Comparison of ENCODE assay signal across 12 mouse cellular contexts in genomic region chr8:117481830-117482229, GRCm38 (mm10). TPM values are rescaled to one million over a fixed set of nuclear protein-coding genes. Genes with fewer than 3 reads are reported as not detected.
DNase-seq lines count a peak whose midpoint lies in the region; ATAC-seq lines count a peak whose summit lies in the region.
"Had no signal": no experiment of that assay in that cellular context is flagged by ENCODE, and none has a peak within 500 bp of the region (broad histone marks: within the 10 kb centered on the region; RNA-seq: fewer than 3 reads in every experiment).

No protein-coding gene starts in this region.

- ATAC-seq in megakaryocyte, adult 5-6 weeks (ENCODE audit: poor library complexity, severe bottlenecking) = peak; percentile 98
- ATAC-seq in forebrain, embryonic 14.5 days = no peak

- no peak overlapping the region for H3K4me3 ChIP-seq in forebrain, embryonic 14.5 days (ENCODE audit: low read depth, low read length)
- H3K4me3 ChIP-seq: layer of hippocampus, adult 2 months had no signal

- no peak overlapping the region for H3K4me2 ChIP-seq in forebrain, embryonic 14.5 days (ENCODE audit: low read length)

- H3K27ac ChIP-seq in forebrain, embryonic 14.5 days (ENCODE audit: low read depth, low read length) = no peak overlapping the region
- H3K27ac ChIP-seq: layer of hippocampus, adult 2 months had no signal

- H3K9me3 ChIP-seq in forebrain, embryonic 14.5 days (replicated peaks; ENCODE audit: control insufficient read depth, low read length) = no peaks in the 10 kb centered on the region

- H3K9ac ChIP-seq in forebrain, embryonic 14.5 days (ENCODE audit: low read length) = no peak overlapping the region

- H3K4me1 ChIP-seq in forebrain, embryonic 14.5 days (ENCODE audit: control insufficient read depth, insufficient read depth, low read length) = no peaks in the 10 kb centered on the region

- 88% methylated on average over 5 of the region's 5 CpGs for WGBS in forebrain, embryonic 14.5 days

- H3K27me3 ChIP-seq in forebrain, embryonic 14.5 days (replicated peaks; ENCODE audit: control insufficient read depth, insufficient read depth, low read length) = no peaks in the 10 kb centered on the region

- H3K36me3 ChIP-seq in forebrain, embryonic 14.5 days (ENCODE audit: control insufficient read depth, insufficient read depth, low read length) = no peaks in the 10 kb centered on the region

- peak; percentile 59 to 66 for DNase-seq in spleen, adult 18-20 months
- DNase-seq in spleen, adult 12 weeks (ENCODE audit: low spot score) = no peak
- peak; percentile 55 for DNase-seq in liver
- DNase-seq in forebrain, embryonic 14.5 days (ENCODE audit: low spot score) = no peak
- no peak for DNase-seq in left cerebral cortex, adult 9 months (ENCODE audit: low spot score in 2 of 2)
- no peak for DNase-seq in ovary, postnatal 14 days (ENCODE audit: low spot score)
- DNase-seq: adrenal gland, adult 8-10 months; cerebellum, postnatal 10 days; retina, postnatal 1 day; thymus, adult 2 months had no signal

RNA-seq across cellular contexts. Expression of gene Plcg2, which starts 16.3 kb away (rescaled TPM):
- total RNA-seq in megakaryocyte, adult 5-6 weeks (2015) = 104 and 105 TPM in 2 replicates
- total RNA-seq in megakaryocyte, adult 5-6 weeks (2017) = 164 and 180 TPM in 2 replicates
- 0.45 and 0.58 TPM in 2 replicates for polyA plus RNA-seq in forebrain, embryonic 14.5 days (2014; fragmentation: Nextera tagmentation; extraction: Ambion mirVana)

Comparison
In these comparisons a context has a peak if more than half of its experiments do, and no peak if none do; other contexts are left out.
1. DNase-seq: peak in spleen, adult 18-20 months (2 of 2) and liver (single experiment); none in spleen, adult 12 weeks (single experiment), forebrain, embryonic 14.5 days (single experiment), left cerebral cortex, adult 9 months (0 of 2) and ovary, postnatal 14 days (single experiment).